ENCODE assay signal across 10 mouse cellular contexts in the genomic region with DNA sequence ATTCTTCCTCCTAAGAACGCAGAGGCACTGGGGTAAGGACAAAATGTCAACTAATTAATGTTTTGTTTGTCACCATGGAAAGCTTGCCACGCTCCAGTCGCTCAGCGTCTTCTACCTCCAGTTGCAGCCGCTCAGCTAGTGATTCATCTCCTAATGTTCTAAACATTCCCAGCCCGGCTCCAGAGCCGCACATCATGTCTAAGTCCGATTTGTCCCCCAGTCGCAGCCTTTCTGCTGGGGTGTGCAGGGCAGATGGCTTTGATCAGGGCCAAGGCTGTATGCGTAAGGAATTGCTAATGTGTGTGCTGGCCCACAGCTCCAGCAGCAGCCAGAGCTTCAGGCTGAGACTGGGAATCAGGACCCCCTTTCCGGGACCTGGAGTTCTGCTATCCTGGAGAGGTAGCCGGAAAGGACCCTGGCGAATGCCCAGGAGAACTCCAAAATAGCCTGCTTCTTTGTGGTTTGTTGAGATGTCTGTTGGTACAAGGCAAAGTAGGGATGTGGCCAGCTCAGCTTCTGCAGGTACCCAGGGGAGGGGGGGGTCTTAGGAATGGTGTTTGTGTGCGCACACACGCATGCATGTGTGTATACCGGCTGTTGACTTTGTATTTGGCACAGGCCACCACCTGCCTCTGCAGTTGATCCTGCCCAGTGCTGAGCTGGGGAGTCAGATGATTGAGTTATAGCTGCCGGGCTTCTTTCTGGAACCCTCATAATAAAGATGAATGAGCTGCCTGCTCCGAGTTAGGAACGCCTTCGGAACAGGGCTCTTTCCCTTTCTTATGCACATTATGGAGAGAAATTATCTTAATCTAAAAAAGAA.
DNase-seq lines count a peak whose midpoint lies in the region; ATAC-seq lines count a peak whose summit lies in the region.
"Had no signal": no experiment of that assay in that cellular context is flagged by ENCODE, and none has a peak within 500 bp of the region (broad histone marks: within the 10 kb centered on the region; RNA-seq: fewer than 3 reads in every experiment).

No protein-coding gene starts in this region.

- H3K9ac ChIP-seq in embryonic facial prominence, embryonic 12.5 days: no peak overlapping the region
- H3K9ac ChIP-seq: forebrain, embryonic 15.5 days had no signal

- H3K27me3 ChIP-seq in embryonic facial prominence, embryonic 12.5 days: no peaks in the 10 kb centered on the region
- H3K27me3 ChIP-seq: forebrain, embryonic 15.5 days had no signal

- ATAC-seq in frontal cortex, adult (ENCODE audit: low TSS enrichment): peak; percentile 47; the same call in 1 of the 2 replicates
- no peak for ATAC-seq in embryonic facial prominence, embryonic 12.5 days (ENCODE audit: insufficient number of reproducible peaks, insufficient read depth, low FRiP score, low TSS enrichment)
- no peak for ATAC-seq in cerebellum, adult (ENCODE audit: insufficient number of reproducible peaks, low FRiP score, low TSS enrichment)
- ATAC-seq: forebrain, embryonic 15.5 days had no signal

- WGBS in embryonic facial prominence, embryonic 12.5 days: 55% methylated on average over 20 of the region's 20 CpGs

- no peak for DNase-seq in frontal cortex, postnatal 36 days (ENCODE audit: low spot score in 2 of 2)
- DNase-seq in left cerebral cortex, postnatal 14 days (ENCODE audit: low spot score in 2 of 2): peak; percentile 52 to 54
- DNase-seq in left cerebral cortex, postnatal 10 days (ENCODE audit: extremely low spot score in 1 of 2, low spot score in 2 of 2): no peak
- DNase-seq in mesoderm, embryonic 11.5 days (ENCODE audit: low read depth, low spot score): peak; percentile 23
- DNase-seq in urinary bladder, postnatal 14 days (ENCODE audit: low spot score): no peak
- DNase-seq: cerebellum, postnatal 36 days had no signal

- peak overlapping the region; percentile 19; the same call in 1 of the 2 replicates for H3K27ac ChIP-seq in embryonic facial prominence, embryonic 12.5 days
- H3K27ac ChIP-seq: forebrain, embryonic 15.5 days had no signal

- peaks cover 13% of the 10 kb centered on the region; the same call in 1 of the 2 replicates for H3K4me1 ChIP-seq in embryonic facial prominence, embryonic 12.5 days

- H3K36me3 ChIP-seq in embryonic facial prominence, embryonic 12.5 days: no peaks in the 10 kb centered on the region
- H3K36me3 ChIP-seq: forebrain, embryonic 15.5 days had no signal

- H3K4me2 ChIP-seq in embryonic facial prominence, embryonic 12.5 days (replicated peaks): no peak overlapping the region
- H3K4me2 ChIP-seq: forebrain, embryonic 15.5 days had no signal

- peaks cover 6% of the 10 kb centered on the region; the same call in 1 of the 2 replicates for H3K9me3 ChIP-seq in embryonic facial prominence, embryonic 12.5 days
- H3K9me3 ChIP-seq: forebrain, embryonic 15.5 days had no signal

- intact Hi-C loops in left cerebral cortex, postnatal 14 days (cut with DNase I): loop anchor here (5.0 kb wide), 1 partner anchor 52 kb away; no protein-coding TSS in a partner anchor
- intact Hi-C loops in left cerebral cortex, postnatal 10 days (cut with DNase I): loop anchor here (5.0 kb wide), 1 partner anchor 147 kb away; no protein-coding TSS in a partner anchor

- no peak overlapping the region for H3K4me3 ChIP-seq in embryonic facial prominence, embryonic 12.5 days
- H3K4me3 ChIP-seq: forebrain, embryonic 15.5 days had no signal

Comparison
In these comparisons a context has a peak if more than half of its experiments do, and no peak if none do; other contexts are left out.
1. DNase-seq: peak in left cerebral cortex, postnatal 14 days (2 of 2) and mesoderm, embryonic 11.5 days (single experiment); none in frontal cortex, postnatal 36 days (0 of 2), left cerebral cortex, postnatal 10 days (0 of 2) and urinary bladder, postnatal 14 days (single experiment).